Mouse (Mus musculus): ENCODE measurements around the gene Lrguk. TPM values are rescaled to one million over a fixed set of nuclear protein-coding genes. Genes with fewer than 3 reads are reported as not detected.

Gene Lrguk
- total RNA-seq (2021) = 1 to 10 TPM; 2.6 to 4.4 TPM
- long read RNA-seq, experiment 1, partial matches to known transcripts = 0 of 1 reads
- long read RNA-seq, experiment 1, other reads (novel, unspliced or antisense) = 0 of 1 reads
- long read RNA-seq, experiment 2 = 0 reads

DNA sequence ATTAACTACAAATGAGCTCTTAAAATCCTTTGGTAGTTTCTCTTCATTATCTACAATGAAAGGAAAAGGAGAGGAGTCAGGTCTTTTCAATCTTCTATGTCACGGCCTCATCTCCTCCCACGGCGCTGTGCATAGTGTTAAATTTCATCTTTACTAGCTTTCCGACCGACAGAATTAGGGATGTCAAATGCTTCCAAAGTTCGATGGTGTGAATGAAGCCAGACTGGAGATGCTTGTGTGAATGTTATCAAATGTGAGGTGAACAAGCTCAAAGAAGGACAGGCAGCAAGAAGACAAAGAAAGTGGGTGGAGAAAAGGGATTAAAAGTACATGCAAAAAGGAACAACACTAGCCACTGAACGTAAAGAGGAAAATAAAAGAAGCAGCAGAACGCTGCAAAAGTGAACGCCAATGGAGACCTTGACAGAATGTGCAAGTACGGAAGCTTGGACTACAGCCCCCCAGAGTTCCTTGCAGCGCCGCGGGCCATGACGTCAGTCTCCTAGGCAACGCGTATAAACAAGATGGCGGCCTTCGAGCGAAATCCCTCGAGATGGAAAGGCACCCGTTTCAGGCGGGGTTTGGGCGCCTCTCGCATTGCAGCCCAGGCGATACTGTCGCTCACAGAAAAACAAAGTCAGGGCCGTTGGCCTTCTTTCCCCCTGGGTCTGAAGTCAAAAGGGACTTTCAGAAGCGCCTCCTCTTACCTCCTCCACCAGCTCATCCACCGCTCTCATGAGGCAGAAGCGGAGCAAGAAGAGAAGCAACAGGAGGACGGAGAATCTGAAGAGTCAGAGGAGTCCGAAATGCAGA, at the start of gene Lrguk:
Lrguk (plus strand) TSS at position 516 of the 813 bp plus-strand sequence.
- peak; percentile 86 to 93 for DNase-seq (ENCODE audit: low spot score in 2 of 2)

GRCm38 (mm10) chr6:33982709-33983108, 46.5 kb upstream of the Lrguk start:
- no peak for DNase-seq (ENCODE audit: low spot score in 2 of 2)

DNA sequence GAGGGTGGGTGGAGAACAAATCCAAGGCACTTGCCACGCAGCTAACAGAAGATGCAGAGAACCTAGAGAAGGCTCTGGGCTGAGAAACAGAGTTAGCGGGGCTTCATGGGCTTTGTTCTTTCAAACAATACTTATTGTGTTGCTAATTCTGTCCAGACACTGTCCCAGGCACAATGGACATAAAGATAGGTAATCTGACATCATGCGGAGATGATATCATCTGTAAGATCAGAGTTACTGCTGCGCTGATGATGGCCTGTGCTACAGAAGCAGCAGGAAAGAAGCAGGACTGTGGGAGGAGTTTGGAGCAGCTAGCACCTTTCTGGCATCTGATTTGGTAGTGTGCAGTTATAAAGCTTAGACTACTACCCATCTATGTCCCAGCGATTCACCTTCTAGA, 42.1 kb upstream of the Lrguk start:
- DNase-seq (ENCODE audit: low spot score in 2 of 2) = no peak

DNA sequence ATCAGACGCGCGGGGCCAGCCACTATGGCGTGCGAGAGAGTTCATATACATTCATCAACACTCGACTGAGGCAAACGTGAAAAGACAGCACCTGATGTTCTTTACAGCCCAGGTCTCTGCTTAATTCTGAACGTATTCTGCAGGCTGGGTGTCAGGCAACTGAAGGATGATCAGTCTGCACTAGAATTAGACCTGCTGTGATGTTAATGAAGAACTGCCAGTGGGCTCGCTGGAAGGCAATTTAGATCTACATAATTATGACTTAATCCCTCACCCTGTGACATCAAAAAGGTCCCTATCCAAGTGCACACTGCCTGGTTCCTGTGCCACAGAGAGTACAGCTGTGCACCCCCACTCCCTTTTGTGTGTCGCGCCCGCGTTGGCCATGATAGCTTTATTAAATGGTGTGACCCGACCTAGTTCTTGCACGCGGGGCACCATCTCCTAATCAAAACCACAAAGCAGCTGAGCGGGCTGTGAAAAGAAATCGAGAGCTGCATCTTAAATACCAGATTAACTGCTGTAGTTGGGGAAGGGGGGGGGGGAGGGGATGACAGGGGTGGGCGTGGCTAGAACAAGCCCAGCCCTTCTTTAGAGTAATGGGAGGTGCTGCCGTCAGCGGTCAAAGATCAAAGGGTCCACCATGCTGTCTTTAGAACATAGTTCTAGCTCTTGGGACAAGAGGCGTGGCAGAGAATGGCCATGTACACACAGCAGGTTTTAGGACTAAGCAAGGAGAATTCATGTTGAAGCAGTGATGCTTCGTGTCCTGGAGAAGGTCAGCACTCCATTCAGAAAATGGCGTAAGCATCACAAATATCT, 36.8 kb upstream of the Lrguk start:
- peak in 1 of 2 experiments; percentile 24 for DNase-seq (ENCODE audit: low spot score in 2 of 2)

DNA sequence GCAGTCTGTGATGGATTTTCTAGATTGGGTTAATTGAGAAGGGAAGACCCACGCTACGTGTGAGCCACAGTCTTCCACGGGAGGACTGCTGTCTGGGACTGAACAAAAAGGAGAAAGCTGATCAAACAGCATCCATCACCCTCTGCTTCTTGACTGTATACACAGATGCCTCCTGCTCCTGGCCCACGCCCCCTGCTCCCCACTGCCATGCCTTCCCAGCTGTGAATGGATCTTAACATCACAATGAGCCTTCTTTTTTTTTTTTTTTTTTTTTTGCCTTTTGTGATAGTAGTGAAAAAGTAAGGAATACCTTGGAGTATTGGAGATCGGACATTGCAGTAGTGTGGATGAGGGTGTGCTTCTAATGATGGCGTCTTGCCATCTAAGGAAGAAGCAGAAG, 35.4 kb upstream of the Lrguk start:
- no peak for DNase-seq (ENCODE audit: low spot score in 2 of 2)

GRCm38 (mm10) chr6:33998590-33998989, 30.7 kb upstream of the Lrguk start:
- DNase-seq (ENCODE audit: low spot score in 2 of 2) = no peak

- no peak for DNase-seq (ENCODE audit: low spot score in 2 of 2)
Observed at GRCm38 (mm10) chr6:33999530-33999929, 29.7 kb upstream of the Lrguk start.

- no peak for DNase-seq (ENCODE audit: low spot score in 2 of 2)
Observed at GRCm38 (mm10) chr6:34000644-34001043, 28.6 kb upstream of the Lrguk start.

DNA sequence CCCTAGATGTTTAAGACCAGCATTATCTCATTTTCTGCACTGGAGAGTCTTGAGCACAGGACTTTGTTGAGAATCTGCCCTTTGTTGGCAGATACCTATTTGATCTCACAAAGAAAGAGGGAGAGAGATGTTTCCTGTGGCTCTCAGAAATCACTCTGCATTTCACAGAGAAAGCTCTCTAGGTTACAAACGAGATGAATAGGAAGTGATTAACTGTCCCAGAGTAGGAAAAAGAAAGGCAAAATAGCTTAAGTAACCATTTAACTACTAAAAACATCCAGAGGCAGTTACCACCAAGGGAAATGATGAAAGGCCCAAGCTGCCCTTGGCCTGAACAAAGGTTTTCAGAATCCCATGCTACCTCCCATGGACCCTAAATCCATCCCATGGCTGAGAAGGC, 26.2 kb upstream of the Lrguk start:
- no peak for DNase-seq (ENCODE audit: low spot score in 2 of 2)

DNA sequence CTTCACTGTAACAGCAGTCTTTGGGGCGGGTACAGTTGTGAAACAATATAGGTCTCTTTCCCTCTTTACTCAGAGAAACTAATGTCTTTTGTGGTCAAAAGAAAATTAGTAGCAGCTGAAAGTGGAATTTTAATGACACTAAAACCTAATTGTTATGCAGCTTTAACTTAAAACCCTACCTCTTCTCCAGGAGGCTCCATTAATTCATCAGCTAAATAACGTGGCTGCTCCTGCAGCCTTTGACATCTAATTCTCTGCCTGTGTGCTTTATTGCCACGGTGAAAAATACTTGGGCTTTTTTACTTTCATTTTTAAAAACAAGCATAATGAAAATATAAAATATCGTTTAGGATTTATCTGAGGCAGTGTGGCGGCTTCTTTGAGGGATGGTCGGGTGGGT, 15.8 kb upstream of the Lrguk start:
- no peak for DNase-seq (ENCODE audit: low spot score in 2 of 2)

DNA sequence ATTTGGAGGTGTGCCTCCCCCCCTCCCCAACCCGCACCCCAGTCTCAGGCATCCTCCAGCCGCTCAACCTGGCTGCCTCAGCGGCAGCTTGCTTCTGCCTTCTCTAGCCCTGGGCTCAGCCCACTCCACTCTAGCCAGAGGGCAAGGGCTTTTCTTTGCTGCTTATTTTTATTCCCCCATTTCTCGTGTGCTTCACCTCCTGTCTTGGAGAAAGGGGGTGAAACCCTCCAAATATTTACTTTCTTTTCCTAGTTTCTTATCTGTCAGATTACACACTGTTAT, 439 bp downstream of the Lrguk start:
- DNase-seq (ENCODE audit: low spot score in 2 of 2) = no peak

DNA sequence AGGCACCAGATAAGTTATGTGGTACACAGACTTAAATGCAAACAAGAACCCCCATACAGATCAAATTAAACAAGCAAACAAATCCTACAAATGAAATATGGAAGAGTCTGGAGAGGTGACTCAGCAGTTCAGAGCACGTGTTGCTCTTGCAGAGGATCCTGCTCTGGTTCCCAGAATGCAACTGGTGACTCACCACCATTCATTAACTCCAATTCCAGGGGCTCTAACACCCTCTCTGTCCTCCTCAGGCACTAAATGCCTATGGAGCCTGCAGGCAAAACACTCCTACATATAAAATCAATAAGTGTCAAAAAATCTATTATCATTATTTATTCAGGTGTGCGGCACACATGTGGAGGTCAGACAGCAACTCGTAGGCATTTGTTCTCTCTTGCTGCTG, 4.8 kb downstream of the Lrguk start:
- DNase-seq (ENCODE audit: low spot score in 2 of 2) = no peak

GRCm38 (mm10) chr6:34034577-34035461, 5.6 kb downstream of the Lrguk start:
- DNase-seq (ENCODE audit: low spot score in 2 of 2) = no peak

- peak; percentile 86 to 89 for DNase-seq (ENCODE audit: low spot score in 2 of 2)
Observed at GRCm38 (mm10) chr6:34040624-34041235, 11.5 kb downstream of the Lrguk start.

DNA sequence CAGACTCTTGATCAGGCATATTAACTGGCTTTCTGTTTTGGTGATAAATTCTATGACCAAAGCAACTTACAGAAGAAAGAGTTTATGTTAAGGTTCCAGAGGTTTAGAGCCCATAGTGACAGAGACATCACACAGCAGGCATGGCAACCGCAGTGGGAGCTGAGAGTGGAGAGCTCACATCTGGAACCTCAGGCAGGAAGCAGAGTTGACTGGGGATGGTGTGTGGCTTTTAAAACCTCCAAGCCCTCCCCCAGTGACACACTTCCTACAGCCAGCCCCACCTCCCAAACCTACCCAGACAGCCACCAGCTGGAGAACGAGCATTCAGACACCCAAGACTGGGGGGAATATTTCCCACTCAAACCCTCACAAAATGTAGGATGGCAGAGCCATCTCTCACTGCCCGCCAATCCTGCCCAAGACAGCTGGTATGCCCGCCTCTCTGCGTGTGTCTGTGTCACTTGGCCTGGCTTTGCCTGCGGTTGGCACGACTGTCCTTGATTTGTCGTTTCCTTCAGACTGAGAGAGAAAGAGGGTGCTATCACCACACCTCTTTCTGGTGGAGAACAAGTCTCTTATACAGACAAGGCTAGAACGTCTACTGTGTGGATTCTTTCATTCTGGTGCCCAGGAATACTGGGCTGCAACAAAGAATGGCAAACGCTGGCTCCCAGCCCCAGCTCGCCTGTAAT, 12.5 kb downstream of the Lrguk start:
- DNase-seq (ENCODE audit: low spot score in 2 of 2) = peak in 1 of 2 experiments; percentile 28

DNA sequence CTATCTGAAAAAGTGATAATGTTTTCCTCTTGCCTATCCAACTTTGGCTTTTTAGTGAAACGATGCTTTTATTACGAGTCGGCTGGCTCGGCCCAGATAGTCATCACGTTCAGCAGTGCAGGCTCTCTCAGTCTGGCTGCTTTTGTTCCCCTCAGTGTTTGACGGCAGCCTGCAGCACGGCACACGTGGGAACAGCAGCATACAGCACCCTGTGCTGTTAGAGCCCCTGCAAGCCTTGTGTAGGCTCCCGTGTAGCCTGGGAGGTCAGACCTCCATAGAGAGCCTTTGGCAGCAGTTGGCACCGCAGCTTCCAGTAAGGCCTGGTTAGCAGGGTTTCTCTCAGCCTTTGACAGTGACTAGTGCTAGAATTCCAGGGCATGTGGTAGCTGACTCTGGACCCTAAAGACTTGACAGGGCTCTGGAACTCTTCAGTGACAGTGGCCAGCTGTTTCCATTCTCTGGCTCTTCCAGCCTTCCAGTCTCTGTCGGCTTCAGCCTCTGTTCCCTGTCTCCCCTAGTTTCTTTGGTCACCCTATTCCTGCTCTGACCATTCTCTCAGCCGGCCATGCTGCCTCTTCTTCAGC, 15.1 kb downstream of the Lrguk start:
- DNase-seq (ENCODE audit: low spot score in 2 of 2) = no peak

DNA sequence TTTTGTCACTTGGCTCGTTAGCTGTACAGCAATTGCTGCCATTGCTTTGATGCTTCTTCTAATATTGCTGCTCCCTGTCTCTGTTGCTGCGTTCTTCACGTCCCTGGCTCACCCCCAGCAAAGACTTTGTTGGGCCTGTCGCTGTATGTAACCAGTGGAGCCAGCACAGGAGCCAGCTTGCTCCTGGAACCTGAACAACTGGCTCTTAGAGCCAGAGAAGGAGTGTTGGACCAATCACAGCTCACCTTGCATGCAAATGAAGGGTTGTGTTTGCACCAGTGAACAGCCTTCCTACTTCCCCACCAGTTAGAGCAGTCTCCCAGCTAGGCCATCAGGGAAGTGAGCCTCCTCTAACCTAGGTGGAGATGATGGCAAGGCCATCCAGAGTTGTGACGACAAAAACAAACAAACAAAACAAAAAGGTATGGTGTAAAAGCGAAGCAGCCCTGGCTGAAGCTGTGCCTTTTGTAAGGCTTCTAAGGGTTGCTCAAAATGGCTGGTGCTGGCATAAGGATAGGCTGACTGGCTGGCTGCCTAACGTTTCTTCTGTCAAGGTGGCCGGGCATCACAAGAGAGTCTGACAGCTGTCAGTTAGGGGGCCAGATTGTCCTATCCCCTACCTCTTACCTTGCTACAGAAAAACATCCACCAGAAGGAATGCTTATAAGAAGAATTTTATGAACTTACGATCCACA, 15.7 kb downstream of the Lrguk start:
- DNase-seq (ENCODE audit: low spot score in 2 of 2) = no peak

DNA sequence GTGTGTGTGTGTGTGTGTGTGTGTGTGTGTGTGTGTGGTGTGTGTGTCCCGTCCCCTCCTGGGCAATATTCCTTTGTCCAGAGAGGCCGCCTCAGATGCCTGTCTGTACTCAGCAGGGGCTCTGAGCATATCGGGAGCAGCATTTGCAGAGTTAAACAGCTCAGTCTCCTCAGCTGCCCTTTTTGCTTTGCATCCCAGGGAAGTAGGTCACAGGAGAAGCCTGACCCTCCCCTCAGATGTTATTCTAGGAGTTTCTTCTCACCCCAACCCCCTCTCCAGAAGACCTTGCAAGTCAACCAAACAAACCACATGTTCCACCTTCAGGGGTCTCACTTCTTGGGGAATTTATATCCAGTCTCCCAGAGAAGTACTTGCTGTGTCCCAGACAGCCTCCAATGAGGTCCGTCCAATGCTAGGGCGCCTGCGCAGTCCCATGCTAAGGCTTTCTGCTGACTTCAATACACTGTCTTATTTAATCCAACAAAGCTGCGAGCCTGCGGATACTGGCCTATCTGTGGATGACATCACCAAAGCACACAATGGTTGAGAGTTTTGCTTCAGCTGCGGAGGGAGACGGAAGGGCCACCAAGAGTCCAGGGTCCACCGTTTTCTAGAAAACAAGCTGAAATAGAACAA, 17.4 kb downstream of the Lrguk start:
- DNase-seq (ENCODE audit: low spot score in 2 of 2) = no peak

- no peak for DNase-seq (ENCODE audit: low spot score in 2 of 2)
Observed at GRCm38 (mm10) chr6:34049433-34049832, 20.2 kb downstream of the Lrguk start.
